Mouse (Mus musculus) ES-Bruce4 (cell line): ENCODE results near the gene Snx11.
A peak's percentile ranks its signal among the peaks of the same experiment; 100 is the strongest.

Experiments
- EP300 ChIP-seq: IDR thresholded peaks from 2 replicates; pipeline ENCODE4 v1.6.1; 2011; ENCODE audit warnings: low read depth, low read length; ENCODE audit not compliant: insufficient read depth
- POLR2A ChIP-seq: IDR thresholded peaks from one replicate; pipeline ENCODE4 v1.8.1; 2011; ENCODE audit warnings: low read length; ENCODE audit not compliant: insufficient read depth

GRCm38 (mm10) chr11:96823880-96824782 lies 46.8 kb upstream of the Snx11 start:
- TF ChIP-seq EP300 (0 out of 2 replicates have a peak, but pooled peaks have one; percentile 16), POLR2A (no peak)
